Mouse (Mus musculus): ENCODE measurements around the gene Ago4.
A peak's percentile ranks its signal among the peaks of the same experiment; 100 is the strongest.

Ago4 gene

GRCm38 (mm10) chr4:126468285-126468901, 64.9 kb downstream of the Ago4 start, which contains the start of gene Ago1:
Ago1 (minus strand) TSS chr4:126468583.
- peak; percentile 96 for DNase-seq

- DNase-seq = peak; percentile 34
Measured at GRCm38 (mm10) chr4:126467721-126468284, 65.5 kb downstream of the Ago4 start.

GRCm38 (mm10) chr4:126466251-126466750, 67.0 kb downstream of the Ago4 start:
- DNase-seq = no peak

- DNase-seq = peak; percentile 45
Measured at GRCm38 (mm10) chr4:126465843-126466242, 67.4 kb downstream of the Ago4 start.

- no peak for DNase-seq
Measured at GRCm38 (mm10) chr4:126464892-126465235, 68.4 kb downstream of the Ago4 start.

GRCm38 (mm10) chr4:126464189-126464891, 68.9 kb downstream of the Ago4 start:
- no peak for DNase-seq

- DNase-seq = no peak
Measured at GRCm38 (mm10) chr4:126455441-126455840, 77.8 kb downstream of the Ago4 start.

- no peak for DNase-seq
Measured at GRCm38 (mm10) chr4:126454547-126455254, 78.6 kb downstream of the Ago4 start.

GRCm38 (mm10) chr4:126450268-126450667, 83.0 kb downstream of the Ago4 start:
- no peak for DNase-seq

GRCm38 (mm10) chr4:126447126-126447525, 86.1 kb downstream of the Ago4 start:
- no peak for DNase-seq

GRCm38 (mm10) chr4:126444528-126444927, 88.7 kb downstream of the Ago4 start:
- DNase-seq = no peak
